Mouse (Mus musculus) adrenal gland, postnatal 14 days (tissue): Measurements from ENCODE around the gene Gm128. TPM values are rescaled to one million over a fixed set of nuclear protein-coding genes. Genes with fewer than 3 reads are reported as not detected.

Experiments
- DNase-seq: peaks from one replicate; pipeline ENCODE4 v3.0.0; 2021; ENCODE audit warnings: mixed read lengths
- total RNA-seq: library from RNA; stranded (reverse); gene quantifications from 2 replicates; pipeline ENCODE4 v1.2.3, GENCODE M21; 2021

The Gm128 gene
- total RNA-seq, 1 experiment from 2014 or later: not detected

GRCm38 (mm10) chr3:95269789-95270188, 28.4 kb upstream of the Gm128 start:
- no peak for DNase-seq

DNA sequence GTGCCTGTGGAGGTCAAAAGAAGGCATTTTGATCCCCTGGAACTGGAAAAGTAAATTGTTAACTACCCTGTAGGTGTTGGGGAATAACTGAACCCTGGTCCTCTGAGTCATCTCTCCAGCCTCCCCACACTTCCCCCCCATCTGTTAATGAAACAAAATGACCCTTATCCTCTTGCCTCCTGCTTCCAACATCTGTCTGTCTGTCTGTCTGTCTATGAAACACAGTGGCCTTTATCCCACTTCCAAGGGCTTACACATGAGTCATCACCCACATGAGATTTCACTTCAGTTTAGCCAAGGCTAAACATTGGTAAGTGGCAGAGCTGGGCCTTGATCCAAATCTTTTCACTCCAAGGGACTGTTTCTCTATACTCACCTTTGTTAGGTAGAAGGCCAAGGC, 26.5 kb upstream of the Gm128 start:
- DNase-seq: peak; percentile 60

GRCm38 (mm10) chr3:95266052-95266451, 24.7 kb upstream of the Gm128 start:
- no peak for DNase-seq

- no peak for DNase-seq
Observed at GRCm38 (mm10) chr3:95264724-95265123, 23.3 kb upstream of the Gm128 start.

DNA sequence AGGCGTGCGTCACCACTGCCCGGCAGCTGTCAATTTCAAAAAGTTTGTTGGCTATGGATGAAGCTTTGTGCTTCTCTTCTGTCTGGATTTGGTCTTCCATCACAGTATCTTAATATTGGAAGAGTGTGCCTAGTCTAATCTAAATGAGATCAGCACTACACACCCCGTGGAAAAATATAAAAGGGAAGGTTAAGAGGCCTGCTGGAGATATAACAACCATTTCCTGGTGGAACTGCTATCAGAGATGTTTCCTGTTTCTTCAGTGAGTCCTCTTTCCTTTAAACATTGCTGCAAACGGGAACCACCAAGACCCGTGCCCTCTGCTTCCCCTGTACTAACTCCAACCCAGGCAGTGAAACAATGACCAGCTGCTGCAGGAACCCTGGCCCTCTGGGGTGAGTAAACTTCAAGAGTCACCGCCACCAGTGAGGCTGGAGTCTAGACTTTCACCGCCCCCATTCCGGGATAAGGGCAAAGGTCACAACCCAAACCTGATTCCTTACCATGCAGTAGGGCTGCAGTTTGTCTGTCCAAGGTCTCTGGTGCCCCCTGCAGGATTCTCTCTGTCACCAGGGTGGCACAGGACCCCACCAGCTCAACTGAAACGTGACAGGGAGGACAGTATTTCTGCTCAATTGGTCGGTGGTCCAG, 21.8 kb upstream of the Gm128 start:
- peak; percentile 82 for DNase-seq

GRCm38 (mm10) chr3:95261975-95262374, 20.6 kb upstream of the Gm128 start:
- DNase-seq: no peak

DNA sequence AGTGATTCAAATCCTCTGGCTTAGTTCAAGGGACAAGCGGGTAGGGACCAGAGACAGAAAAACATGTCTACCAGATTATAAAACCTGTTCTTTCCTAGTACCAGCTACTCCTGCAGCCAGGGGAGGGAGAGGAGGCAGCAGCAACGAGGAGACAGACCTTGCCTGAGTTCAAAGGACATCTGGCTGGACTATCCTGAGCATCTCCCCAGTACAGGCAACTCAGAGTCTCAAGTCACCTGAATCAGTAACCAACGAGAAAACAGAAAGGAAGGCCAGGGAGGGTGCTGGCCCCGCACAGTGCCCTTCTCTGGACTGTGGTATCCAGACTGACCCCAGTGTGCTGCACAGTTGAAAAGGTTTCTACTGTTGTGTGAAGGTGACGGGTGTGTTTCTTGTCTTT, 15.5 kb upstream of the Gm128 start:
- DNase-seq: no peak

GRCm38 (mm10) chr3:95250783-95251424, 9.5 kb upstream of the Gm128 start, which contains the start of gene Bnipl:
TSS of gene Bnipl (minus strand) at chr3:95251193.
- no peak for DNase-seq

DNA sequence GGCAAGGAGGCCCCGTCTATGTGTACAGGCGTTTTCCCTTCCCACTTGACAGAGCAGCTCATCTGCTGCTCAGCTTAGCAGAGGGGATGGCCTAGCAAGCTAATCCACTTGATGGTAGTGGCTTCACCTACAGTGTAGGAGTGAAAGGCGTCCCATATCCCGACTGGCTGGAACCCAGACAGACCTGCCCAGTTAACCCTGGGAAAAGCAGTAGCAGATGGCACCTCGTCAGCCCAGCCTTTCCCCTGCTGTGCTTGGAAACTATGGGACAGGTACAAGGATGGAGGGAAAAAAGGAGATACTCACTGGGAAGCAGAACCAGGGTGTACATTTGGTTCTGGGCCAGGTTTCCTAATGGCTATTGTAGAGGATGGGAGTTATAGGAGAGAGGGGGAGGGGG, 9.0 kb upstream of the Gm128 start:
- no peak for DNase-seq

- DNase-seq: no peak
Observed at GRCm38 (mm10) chr3:95247660-95248336, 6.4 kb upstream of the Gm128 start.

DNA sequence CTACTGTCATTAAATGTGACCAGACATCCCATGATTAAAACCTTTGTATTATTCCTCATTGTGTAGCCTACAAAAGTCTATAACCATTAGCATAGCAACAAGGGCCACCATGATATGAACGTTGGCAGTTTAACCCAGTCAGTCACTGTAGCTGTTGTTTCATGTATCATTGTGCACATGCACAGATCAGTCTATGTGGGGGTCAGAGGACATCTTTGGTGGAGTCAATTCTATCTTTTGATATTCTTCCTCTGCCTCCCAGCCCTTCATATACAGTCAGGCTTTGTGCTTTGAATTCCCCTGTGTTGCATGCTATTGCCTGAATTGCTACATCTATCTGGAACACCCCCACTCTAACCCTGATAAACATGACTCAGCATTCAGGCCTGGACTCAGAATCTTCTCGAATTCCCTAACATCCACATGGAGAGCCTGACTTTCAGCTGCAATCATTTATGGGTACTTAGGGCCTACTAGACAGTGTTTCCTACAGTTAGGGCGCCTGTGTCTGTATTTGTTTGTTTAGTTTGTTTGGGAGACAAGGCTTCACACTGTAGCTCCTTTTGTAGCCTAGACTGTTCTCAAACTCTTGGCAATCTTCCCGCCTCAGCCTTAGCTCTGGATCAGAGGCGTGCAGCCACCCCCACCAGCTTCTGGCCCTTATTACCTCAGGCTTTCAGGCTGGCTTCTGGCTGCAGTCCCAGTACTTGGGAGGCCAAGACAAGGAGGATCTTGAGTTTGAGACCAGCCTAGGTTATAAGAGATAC, 5.2 kb upstream of the Gm128 start:
- peak; percentile 74 for DNase-seq

GRCm38 (mm10) chr3:95243086-95243485, 1.7 kb upstream of the Gm128 start:
- no peak for DNase-seq

DNA sequence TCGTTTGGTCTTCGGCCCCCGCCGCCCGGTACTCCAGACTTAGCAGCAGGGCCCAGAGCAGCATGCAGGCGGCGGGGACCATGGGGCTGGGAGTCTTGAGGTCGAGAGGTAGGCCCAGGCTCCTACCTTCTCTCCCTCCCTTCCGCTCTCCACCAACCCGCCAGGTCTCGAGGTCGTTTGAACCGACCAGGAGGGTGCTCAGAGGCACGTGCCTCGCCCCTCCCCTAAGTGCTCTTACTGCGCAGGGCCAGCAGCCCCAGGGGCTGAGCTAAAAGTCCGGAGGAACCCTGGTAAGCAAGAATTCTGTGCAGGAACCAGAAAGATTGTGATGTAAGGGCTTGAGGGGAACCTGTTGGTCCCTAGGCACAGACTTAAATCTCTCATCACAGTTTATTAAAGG, 498 bp downstream of the Gm128 start:
- no peak for DNase-seq

DNA sequence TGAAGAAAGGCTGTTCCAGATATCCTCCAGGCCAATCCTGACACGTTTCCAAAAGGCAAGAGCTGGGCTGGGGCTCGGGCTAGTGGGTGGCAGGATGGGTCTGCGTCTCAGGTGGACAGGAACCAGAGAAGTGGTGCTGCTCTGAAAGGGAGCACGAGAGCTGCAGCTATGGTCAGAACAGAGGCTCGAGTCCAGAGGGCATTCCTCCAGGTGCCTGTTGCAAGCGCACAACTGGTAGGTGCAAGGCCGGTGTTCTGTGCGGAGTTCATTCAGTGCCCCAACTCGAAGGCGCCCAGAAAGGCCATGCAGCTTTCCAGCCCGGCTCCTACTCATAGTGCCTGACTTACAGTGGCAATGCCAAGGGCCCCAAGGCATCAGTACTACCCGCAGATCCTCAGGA, 1.4 kb downstream of the Gm128 start:
- no peak for DNase-seq

DNA sequence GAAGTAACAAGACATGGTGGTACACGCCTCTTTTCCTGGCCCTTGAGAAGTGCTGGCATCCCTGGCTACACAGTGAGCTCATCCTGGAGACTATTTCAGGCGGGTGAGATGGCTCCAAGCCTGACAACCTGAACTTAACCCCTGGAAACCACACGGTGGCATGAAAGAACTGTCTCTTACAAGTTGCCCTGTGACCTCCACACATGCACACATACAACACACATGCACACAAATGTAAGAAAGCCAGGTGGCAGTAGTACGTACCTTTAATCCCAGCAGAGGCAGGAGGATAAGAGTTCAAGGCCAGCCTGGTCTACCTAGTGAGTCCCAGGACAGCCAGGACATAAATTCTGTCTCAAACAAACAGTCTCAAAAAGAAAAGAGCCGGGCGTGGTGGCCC, 2.4 kb downstream of the Gm128 start:
- no peak for DNase-seq

DNA sequence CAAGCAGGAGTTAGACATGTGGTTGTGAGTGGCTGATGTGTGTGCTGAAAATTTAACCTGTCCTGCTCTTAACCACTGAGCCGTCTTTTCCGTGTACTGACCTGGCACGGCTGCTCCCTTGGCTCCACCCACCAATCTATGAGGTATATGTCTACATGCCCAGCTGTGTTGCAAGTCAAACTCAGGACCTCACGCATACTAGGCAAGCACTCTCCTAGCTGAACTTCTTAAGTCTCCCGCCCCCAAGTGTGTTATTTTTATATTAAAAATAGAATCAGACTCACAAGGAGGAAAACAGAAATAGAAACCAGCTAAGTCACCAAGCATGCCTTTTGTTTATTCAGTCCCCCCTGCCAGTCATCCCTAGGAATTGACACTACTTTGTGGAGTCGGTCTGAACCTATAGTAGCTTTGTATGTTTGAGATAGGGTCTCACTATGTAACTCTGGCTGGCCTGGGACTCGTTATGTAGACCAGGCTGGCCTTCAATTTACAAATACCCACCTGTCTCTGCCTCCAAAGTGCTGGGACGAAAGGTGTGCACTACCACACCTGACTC, 3.8 kb downstream of the Gm128 start:
- no peak for DNase-seq

GRCm38 (mm10) chr3:95235386-95236301, 5.8 kb downstream of the Gm128 start:
- no peak for DNase-seq

- no peak for DNase-seq
Observed at GRCm38 (mm10) chr3:95233303-95233980, 8.0 kb downstream of the Gm128 start.

GRCm38 (mm10) chr3:95232771-95233170, 8.6 kb downstream of the Gm128 start:
- peak; percentile 78 for DNase-seq

- DNase-seq: peak; percentile 43
Observed at GRCm38 (mm10) chr3:95231298-95232221, 9.8 kb downstream of the Gm128 start, which contains the start of gene Mllt11. TSS of gene Mllt11 (minus strand) at chr3:95232171.
